Mouse (Mus musculus) limb, embryonic 11.5 days (tissue): ENCODE measurements at regions not wholly inside any gene's neighbourhood (a gene's known extent, or its start where the extent isn't known, plus 50 kb on each side); places are given as distances from the start of the nearest gene placed in this dataset.

Source experiments
- ATAC-seq: fragments of 200-750 bp; cut with Nextera tagmentation; 2 replicates; pipeline ENCODE4 v1.8.0; 2017; ENCODE audit warnings: low read depth; ENCODE audit not compliant: insufficient number of reproducible peaks, low FRiP score, low TSS enrichment
- DNase-seq: peaks from one replicate; pipeline ENCODE4 v3.0.0-alpha.2; 2015; ENCODE audit warnings: low spot score
- H3K27ac ChIP-seq: fragments of 300-500 bp; sonication (generic); replicated peaks from 2 replicates; pipeline ENCODE4 v1.5.1; 2014; ENCODE audit warnings: low read depth, mild to moderate bottlenecking, low read length
- H3K27me3 ChIP-seq: fragments of 300-500 bp; sonication (generic); 2 replicates; pipeline ENCODE4 v1.6.1; 2014; ENCODE audit warnings: mild to moderate bottlenecking, low read length, mixed read lengths; ENCODE audit not compliant: control insufficient read depth, insufficient read depth
- H3K36me3 ChIP-seq: fragments of 300-500 bp; sonication (generic); 2 replicates; pipeline ENCODE4 v1.6.1; 2014; ENCODE audit warnings: mild to moderate bottlenecking, low read length, moderate library complexity, mixed read lengths; ENCODE audit not compliant: control insufficient read depth, insufficient read depth
- H3K4me1 ChIP-seq: fragments of 300-500 bp; sonication (generic); 2 replicates; pipeline ENCODE4 v1.6.1; 2014; ENCODE audit warnings: low read length, mixed read lengths; ENCODE audit not compliant: control insufficient read depth, insufficient read depth
- H3K4me2 ChIP-seq: fragments of 300-500 bp; sonication (generic); 2 replicates; pipeline ENCODE4 v1.6.1; 2014; ENCODE audit warnings: low read depth, mild to moderate bottlenecking, moderate library complexity; ENCODE audit not compliant: severe bottlenecking
- H3K4me3 ChIP-seq: fragments of 300-500 bp; sonication (generic); 2 replicates; pipeline ENCODE4 v1.5.1; 2014; ENCODE audit warnings: low read depth, low read length
- H3K9ac ChIP-seq: fragments of 300-500 bp; sonication (generic); 2 replicates; pipeline ENCODE4 v1.6.1; 2014; ENCODE audit warnings: mild to moderate bottlenecking, low read length
- H3K9me3 ChIP-seq: fragments of 300-500 bp; sonication (generic); 2 replicates; pipeline ENCODE4 v1.6.1; 2016; ENCODE audit warnings: low read length; ENCODE audit not compliant: control insufficient read depth
- WGBS: fragments of 180-500 bp; shearing (Covaris S2); extraction: QIAGEN DNeasy Blood & Tissue Kit; methylation state at CpG from one replicate; pipeline ENCODE4 v1.1.7; 2014; 5-methylcytosine and 5-hydroxymethylcytosine counted together

- no peak overlapping the region for H3K9ac ChIP-seq
- H3K27ac ChIP-seq, result no peak overlapping the region
- H3K27me3 ChIP-seq, result no peaks in the 10 kb centered on the region
- H3K4me2 ChIP-seq, result no peak overlapping the region
- DNase-seq (no peak), ATAC-seq (no peak)
- no peak overlapping the region for H3K4me3 ChIP-seq
- H3K36me3 ChIP-seq, result no peaks in the 10 kb centered on the region
- H3K4me1 ChIP-seq, result 0 out of 2 replicates have a peak, but pooled peaks cover 2% of the 10 kb centered on the region
- WGBS, result 54% methylated on average over 18 of the region's 18 CpGs
- no peaks in the 10 kb centered on the region for H3K9me3 ChIP-seq
These were observed 52.0 kb downstream of the 4930426L09Rik start for GRCm38 (mm10) chr2:19049877-19050731.

DNA sequence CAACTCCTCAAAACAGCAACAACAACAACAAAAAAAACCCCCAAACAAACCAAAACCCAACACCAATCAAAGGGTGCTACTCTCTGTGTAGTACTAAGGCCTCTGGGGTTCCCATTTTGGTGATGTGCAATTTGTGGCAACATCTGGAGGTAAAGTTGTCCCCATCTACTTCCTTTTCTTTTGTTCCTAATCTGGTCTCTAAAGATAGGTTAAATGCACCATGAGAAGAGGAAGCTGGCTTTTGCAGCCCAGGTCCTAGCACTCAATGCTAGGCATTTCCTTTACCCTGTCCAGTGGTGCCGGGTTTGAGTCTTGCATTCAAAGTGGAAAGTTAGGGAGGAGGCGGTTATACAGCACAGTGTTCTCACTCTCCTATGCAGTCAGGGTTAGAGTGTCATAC is 57.4 kb downstream of the 4930426L09Rik start:
- H3K4me1 ChIP-seq, result 0 out of 2 replicates have a peak, but pooled peaks cover 4% of the 10 kb centered on the region
- H3K36me3 ChIP-seq, result no peaks in the 10 kb centered on the region
- H3K27me3 ChIP-seq, result no peaks in the 10 kb centered on the region
- H3K27ac ChIP-seq, result no peak overlapping the region
- H3K4me2 ChIP-seq, result no peak overlapping the region
- H3K9me3 ChIP-seq, result no peaks in the 10 kb centered on the region
- H3K9ac ChIP-seq, result no peak overlapping the region
- ATAC-seq, result no peak
- no peak for DNase-seq
- no peak overlapping the region for H3K4me3 ChIP-seq
- 84% methylated on average over 2 of the region's 2 CpGs for WGBS

- ATAC-seq, result no peak
- Histone ChIP-seq H3K4me3 (no peak overlapping the region), H3K36me3 (no peaks in the 10 kb centered on the region), H3K9me3 (no peaks in the 10 kb centered on the region), H3K27me3 (no peaks in the 10 kb centered on the region), H3K4me1 (0 out of 2 replicates have a peak, but pooled peaks cover 5% of the 10 kb centered on the region), H3K4me2 (no peak overlapping the region), H3K9ac (no peak overlapping the region), H3K27ac (no peak overlapping the region)
- WGBS, result 69% methylated on average over 5 of the region's 5 CpGs
- DNase-seq, result no peak
These were observed 59.7 kb downstream of the 4930426L09Rik start for GRCm38 (mm10) chr2:19057859-19058258.

- Histone ChIP-seq H3K36me3 (no peaks in the 10 kb centered on the region), H3K27me3 (no peaks in the 10 kb centered on the region), H3K9ac (no peak overlapping the region), H3K27ac (no peak overlapping the region), H3K4me3 (no peak overlapping the region), H3K9me3 (no peaks in the 10 kb centered on the region), H3K4me1 (0 out of 2 replicates have a peak, but pooled peaks cover 5% of the 10 kb centered on the region), H3K4me2 (no peak overlapping the region)
- DNase-seq, result no peak
- no peak for ATAC-seq
- WGBS, result 76% methylated on average over 3 of the region's 3 CpGs
These were observed 60.6 kb downstream of the 4930426L09Rik start for GRCm38 (mm10) chr2:19058765-19059164.

DNA sequence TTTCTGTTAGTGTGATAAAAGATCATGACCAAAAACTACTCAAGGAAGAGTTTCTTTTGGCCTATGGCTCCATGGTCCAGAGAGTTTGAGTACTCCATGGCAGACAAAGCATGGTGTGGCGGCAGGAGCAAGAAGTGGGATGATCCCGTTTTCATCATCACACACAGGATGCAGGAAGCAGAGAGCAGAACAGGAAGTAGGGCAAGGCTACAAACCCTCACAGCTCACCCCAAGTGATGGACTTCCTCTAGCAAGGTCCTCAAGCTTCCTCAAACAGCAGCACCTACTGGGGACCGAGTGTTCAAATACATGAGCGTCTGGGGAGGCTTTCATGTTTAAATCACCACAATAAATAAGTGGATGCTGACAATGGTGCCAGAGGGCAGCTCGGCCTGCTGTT is 61.1 kb downstream of the 4930426L09Rik start:
- no peak overlapping the region for H3K27ac ChIP-seq
- ATAC-seq (no peak), DNase-seq (no peak)
- H3K9me3 ChIP-seq, result no peaks in the 10 kb centered on the region
- no peaks in the 10 kb centered on the region for H3K36me3 ChIP-seq
- 0 out of 2 replicates have a peak, but pooled peaks cover 5% of the 10 kb centered on the region for H3K4me1 ChIP-seq
- no peak overlapping the region for H3K4me3 ChIP-seq
- H3K9ac ChIP-seq, result no peak overlapping the region
- no peak overlapping the region for H3K4me2 ChIP-seq
- whole genome bisulfite sequencing, result 47% methylated on average over 5 of the region's 5 CpGs
- H3K27me3 ChIP-seq, result no peaks in the 10 kb centered on the region

- Histone ChIP-seq H3K36me3 (no peaks in the 10 kb centered on the region), H3K4me2 (no peak overlapping the region), H3K4me1 (0 out of 2 replicates have a peak, but pooled peaks cover 5% of the 10 kb centered on the region), H3K27ac (no peak overlapping the region), H3K9ac (no peak overlapping the region), H3K9me3 (no peaks in the 10 kb centered on the region), H3K27me3 (no peaks in the 10 kb centered on the region), H3K4me3 (no peak overlapping the region)
- WGBS, result 46% methylated on average over 9 of the region's 9 CpGs
- no peak for DNase-seq
- no peak for ATAC-seq
These were observed 62.2 kb downstream of the 4930426L09Rik start for GRCm38 (mm10) chr2:19060218-19060915.

- 0 out of 2 replicates have a peak, but pooled peaks cover 5% of the 10 kb centered on the region for H3K4me1 ChIP-seq
- 68% methylated on average over 9 of the region's 9 CpGs for WGBS
- H3K9me3 ChIP-seq, result no peaks in the 10 kb centered on the region
- no peak overlapping the region for H3K4me3 ChIP-seq
- H3K9ac ChIP-seq, result no peak overlapping the region
- H3K27ac ChIP-seq, result no peak overlapping the region
- no peaks in the 10 kb centered on the region for H3K36me3 ChIP-seq
- H3K27me3 ChIP-seq, result no peaks in the 10 kb centered on the region
- H3K4me2 ChIP-seq, result no peak overlapping the region
- no peak for DNase-seq
- ATAC-seq, result no peak
These were observed 66.6 kb downstream of the 4930426L09Rik start for GRCm38 (mm10) chr2:19064560-19065362.

DNA sequence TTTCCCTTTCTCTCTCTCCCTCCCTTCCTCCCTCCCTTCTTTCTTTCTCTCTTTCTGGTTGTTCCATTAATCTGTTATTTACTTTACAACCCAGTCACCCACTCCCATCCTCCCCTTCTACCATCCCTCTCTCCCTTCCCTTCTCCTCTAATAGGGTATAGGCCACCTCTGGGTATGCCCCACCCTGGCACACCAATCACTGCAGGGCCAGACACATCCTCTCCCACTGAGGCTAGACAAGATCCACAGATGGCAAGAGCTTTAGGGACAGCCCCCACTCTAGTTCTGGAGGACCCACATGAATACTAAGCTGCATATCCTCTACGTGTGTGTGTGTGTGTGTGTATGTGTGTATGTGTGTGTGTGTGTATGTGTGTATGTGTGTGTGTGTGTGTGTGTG is 67.4 kb downstream of the 4930426L09Rik start:
- Histone ChIP-seq H3K9ac (no peak overlapping the region), H3K9me3 (no peaks in the 10 kb centered on the region), H3K27me3 (no peaks in the 10 kb centered on the region), H3K4me1 (0 out of 2 replicates have a peak, but pooled peaks cover 2% of the 10 kb centered on the region), H3K4me3 (no peak overlapping the region), H3K36me3 (no peaks in the 10 kb centered on the region), H3K27ac (no peak overlapping the region), H3K4me2 (no peak overlapping the region)
- ATAC-seq (no peak), DNase-seq (no peak)
- 85% methylated on average over 1 of the region's 1 CpGs for WGBS
